Comparison of ENCODE assay signal across 18 mouse cellular contexts in the genomic region with DNA sequence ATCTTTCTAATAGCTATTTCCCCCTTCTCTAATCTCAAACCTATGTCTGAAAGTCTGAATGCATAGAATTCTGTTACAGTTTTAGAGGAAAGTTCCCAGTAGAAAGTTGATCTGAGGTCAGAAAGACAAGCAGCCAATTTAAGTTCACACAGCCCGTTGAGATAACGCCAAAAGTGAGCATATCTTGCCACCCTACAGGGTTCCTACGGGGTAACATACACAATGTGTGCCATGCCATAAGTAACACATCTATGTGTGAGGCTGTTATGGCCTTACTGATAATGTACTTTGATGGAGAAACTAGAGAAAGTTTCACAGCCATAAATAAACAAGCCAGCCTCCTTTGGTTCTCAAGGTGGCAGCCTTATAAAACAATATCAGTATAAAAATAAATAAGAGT. TPM values are rescaled to one million over a fixed set of nuclear protein-coding genes. Genes with fewer than 3 reads are reported as not detected.
"Had no signal": no experiment of that assay in that cellular context is flagged by ENCODE, and none has a peak within 500 bp of the region (broad histone marks: within the 10 kb centered on the region; RNA-seq: fewer than 3 reads in every experiment).

No protein-coding gene starts in this region.

- ATAC-seq: lung, postnatal 0 days; midbrain, embryonic 13.5 days; midbrain, embryonic 15.5 days had no signal

- DNase-seq: lung, adult 2 months; lung, postnatal 14 days; lung, postnatal 36 days; retina, postnatal 1 day; right cerebral cortex, adult 18-20 months; right cerebral cortex, postnatal 25 days; right cerebral cortex, postnatal 4 days; spleen, adult 18-20 months; thymus, adult 2 months; thymus, postnatal 25 days; thymus, postnatal 4 days had no signal

RNA-seq across cellular contexts. Expression of a gene that starts 26.1 kb away (rescaled TPM):
- total RNA-seq: megakaryocyte, adult 5-6 weeks; midbrain, postnatal 0 days; monocyte, adult 5-6 weeks; neutrophil, adult 5-6 weeks had no signal
